Mouse (Mus musculus) megakaryocyte, embryonic 14.5 days (primary cell): ENCODE results near the gene Serpina3n. TPM values are rescaled to one million over a fixed set of nuclear protein-coding genes. Genes with fewer than 3 reads are reported as not detected.
"Not testable (repeated sequence)": the region's sequence is repeated elsewhere in the genome, so short reads cannot be mapped to it uniquely, and the experiment has no call there.

Experiments used
- H3K27me3 ChIP-seq: replicated peaks from 2 replicates; pipeline ENCODE3; 2012; ENCODE audit warnings: inconsistent platforms
- H3K36me3 ChIP-seq: replicated peaks from 2 replicates; pipeline ENCODE3; 2012; ENCODE audit warnings: low read length, inconsistent platforms, mixed read lengths
- H3K4me1 ChIP-seq: 2 replicates; pipeline ENCODE4 v1.6.1; 2012; ENCODE audit warnings: inconsistent platforms
- H3K4me3 ChIP-seq: replicated peaks from 2 replicates; pipeline ENCODE3; 2012; ENCODE audit warnings: moderate library complexity, mild to moderate bottlenecking, inconsistent platforms
- H3K9me3 ChIP-seq: 2 replicates; pipeline ENCODE4 v1.6.1; 2012; ENCODE audit warnings: inconsistent platforms
- FLI1 ChIP-seq: IDR thresholded peaks from 2 replicates; pipeline ENCODE4 v1.6.1; 2012; ENCODE audit warnings: low read length, inconsistent platforms, mixed read lengths
- GATA1 ChIP-seq: IDR thresholded peaks from 3 replicates; pipeline ENCODE4 v1.6.1; 2012; ENCODE audit warnings: mixed read lengths, low read length, inconsistent platforms, borderline replicate concordance
- polyA plus RNA-seq: library from polyadenylated mRNA; stranded (reverse); fragments of >175 nt; gene quantifications from 2 replicates; pipeline ENCODE4 v1.2.3, GENCODE M21; 2012; ENCODE audit warnings: low replicate concordance; ENCODE audit not compliant: insufficient read depth

Serpina3n gene
- polyA plus RNA-seq, 1 experiment = not detected

DNA sequence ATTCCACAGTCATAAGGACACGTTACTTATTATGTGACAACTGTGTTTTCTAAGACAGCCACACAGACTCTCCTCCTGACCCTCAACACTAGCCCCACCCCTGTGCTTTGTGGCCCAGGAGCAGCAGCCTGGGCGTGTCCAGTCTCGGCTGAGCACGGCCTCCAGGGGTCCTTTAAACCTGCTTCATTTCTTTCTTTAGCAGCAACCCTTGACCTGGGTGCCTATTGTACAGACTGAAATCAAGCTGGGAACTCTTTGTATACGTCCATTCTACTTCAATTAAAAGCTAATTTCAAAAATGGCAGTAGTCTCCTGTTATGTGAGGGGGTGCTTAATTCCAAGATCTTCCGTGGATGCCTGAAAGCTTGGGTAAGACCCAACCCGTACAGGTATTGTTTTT lies 26.7 kb downstream of the Serpina3n start:
- Histone ChIP-seq H3K27me3 (peaks cover 23% of the 10 kb centered on the region), H3K36me3 (no peaks in the 10 kb centered on the region), H3K4me3 (no peak overlapping the region), H3K4me1 (no peaks in the 10 kb centered on the region), H3K9me3 (no peaks in the 10 kb centered on the region)
- no peak for TF ChIP-seq FLI1
- no peak for TF ChIP-seq GATA1

- H3K4me3 ChIP-seq = no peak overlapping the region
- TF ChIP-seq FLI1 (no peak), GATA1 (no peak)
- H3K36me3 ChIP-seq = no peaks in the 10 kb centered on the region
- no peaks in the 10 kb centered on the region for H3K4me1 ChIP-seq
- no peaks in the 10 kb centered on the region for H3K9me3 ChIP-seq
- H3K27me3 ChIP-seq = peaks cover 31% of the 10 kb centered on the region
Measured at GRCm38 (mm10) chr12:104433951-104434735, 27.6 kb downstream of the Serpina3n start.

DNA sequence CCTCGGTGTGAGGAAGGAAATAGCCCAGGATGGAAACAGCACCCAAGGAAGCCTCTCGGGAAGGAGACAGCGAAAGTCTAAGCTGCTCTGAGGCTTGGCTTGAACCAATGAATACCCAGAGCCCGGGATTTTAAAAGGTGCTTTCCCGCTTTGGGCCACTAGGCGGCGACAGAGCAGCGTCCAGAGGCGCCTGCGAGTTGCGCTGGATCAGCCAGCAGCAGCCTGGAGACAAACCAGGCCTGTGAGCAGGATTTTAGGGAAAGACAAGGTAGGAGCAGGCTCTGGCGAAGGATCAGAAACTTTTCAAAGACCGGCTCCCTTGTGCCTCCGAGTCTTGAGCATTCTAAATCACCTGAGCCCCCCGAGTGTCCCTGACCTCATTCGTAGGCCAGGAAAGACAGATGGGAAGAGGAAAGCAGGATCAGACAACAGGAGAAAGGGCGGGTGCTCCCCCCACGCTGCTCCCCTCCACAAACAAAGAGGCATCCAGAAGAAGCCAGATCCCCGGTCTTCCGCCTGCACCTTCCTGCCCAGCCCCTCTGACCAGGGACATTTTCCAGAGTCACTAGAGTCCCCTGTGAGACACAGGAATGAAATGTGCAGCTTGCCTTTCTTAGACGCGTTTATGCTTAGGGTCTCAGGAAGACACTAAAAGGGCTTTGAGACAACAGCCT lies 33.7 kb downstream of the Serpina3n start:
- H3K27me3 ChIP-seq = peaks cover 42% of the 10 kb centered on the region
- no peak overlapping the region for H3K4me3 ChIP-seq
- H3K4me1 ChIP-seq = no peaks in the 10 kb centered on the region
- TF ChIP-seq FLI1 (no peak), GATA1 (no peak)
- no peaks in the 10 kb centered on the region for H3K9me3 ChIP-seq
- no peaks in the 10 kb centered on the region for H3K36me3 ChIP-seq

DNA sequence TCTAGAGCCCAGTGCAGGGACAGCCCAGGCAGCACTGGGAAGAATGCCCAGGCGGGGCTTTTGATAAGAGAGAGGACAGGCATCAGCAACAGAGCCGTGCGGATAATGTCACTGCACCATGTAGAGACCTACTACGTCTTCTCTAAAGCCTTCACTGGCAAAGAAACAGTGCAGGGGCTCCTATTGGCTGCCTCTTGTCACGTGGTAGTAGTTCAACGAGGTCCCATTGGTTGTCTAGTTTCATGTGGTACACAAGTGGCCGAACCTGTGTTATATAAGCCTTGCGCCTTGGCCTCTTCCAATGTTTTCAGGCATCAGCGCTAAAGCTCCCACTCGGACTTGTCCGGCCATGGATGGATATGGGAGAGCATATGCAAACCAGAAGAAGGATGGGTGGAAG lies 37.2 kb downstream of the Serpina3n start:
- TF ChIP-seq FLI1 = no peak
- TF ChIP-seq GATA1 = no peak
- Histone ChIP-seq H3K36me3 (no peaks in the 10 kb centered on the region), H3K4me1 (no peaks in the 10 kb centered on the region), H3K4me3 (no peak overlapping the region), H3K27me3 (peaks cover 34% of the 10 kb centered on the region), H3K9me3 (0 out of 2 replicates have a peak, but pooled peaks cover 3% of the 10 kb centered on the region)

- not testable (repeated sequence) for H3K4me3 ChIP-seq, H3K36me3 ChIP-seq, H3K9me3 ChIP-seq, H3K4me1 ChIP-seq
- H3K27me3 ChIP-seq = peaks cover 17% of the 10 kb centered on the region
Measured at GRCm38 (mm10) chr12:104447056-104447455, 40.5 kb downstream of the Serpina3n start.

DNA sequence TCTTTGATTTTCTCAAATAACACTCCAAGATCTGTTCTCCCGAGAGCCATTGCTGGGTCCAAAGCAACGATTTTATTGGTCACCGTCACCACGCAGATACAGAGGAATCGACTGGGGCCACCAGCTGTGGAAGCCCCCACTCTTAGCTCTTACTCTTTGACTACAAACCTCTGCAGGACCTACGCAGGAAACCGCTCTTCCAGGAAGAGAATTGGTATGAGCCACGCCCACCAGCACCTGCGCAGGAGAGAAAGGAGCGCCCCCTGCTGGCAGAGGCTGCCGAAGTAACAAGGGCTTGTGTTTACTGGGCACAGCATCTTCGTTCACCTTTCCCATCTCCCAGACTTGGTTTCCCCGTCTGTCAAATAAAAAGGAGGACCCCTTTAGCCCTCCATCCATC lies 41.6 kb downstream of the Serpina3n start:
- TF ChIP-seq GATA1 (no peak), FLI1 (no peak)
- no peaks in the 10 kb centered on the region for H3K4me1 ChIP-seq
- no peak overlapping the region for H3K4me3 ChIP-seq
- 0 out of 2 replicates have a peak, but pooled peaks cover 3% of the 10 kb centered on the region for H3K9me3 ChIP-seq
- peaks cover 22% of the 10 kb centered on the region for H3K27me3 ChIP-seq
- H3K36me3 ChIP-seq = no peaks in the 10 kb centered on the region

DNA sequence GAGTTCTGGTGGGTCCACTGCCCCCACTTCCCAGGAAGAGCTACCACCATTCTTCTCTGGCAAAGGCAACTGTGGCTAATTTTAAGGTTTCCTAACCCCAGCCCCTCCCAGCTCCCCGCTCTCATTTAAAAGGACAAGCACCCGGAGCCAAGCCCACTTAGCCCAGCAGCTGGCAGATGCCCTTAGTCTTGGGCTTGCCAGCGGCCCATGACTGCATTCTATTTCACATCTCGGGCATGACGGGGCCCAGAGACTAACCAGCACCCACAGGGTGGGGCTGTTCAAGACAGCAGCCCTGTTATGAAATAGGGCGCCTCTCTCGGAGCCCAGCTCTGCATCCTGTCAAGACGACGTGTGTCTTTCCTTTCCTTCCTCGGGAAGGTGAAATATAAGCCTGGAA lies 43.7 kb downstream of the Serpina3n start:
- H3K4me1 ChIP-seq = no peaks in the 10 kb centered on the region
- peaks cover 16% of the 10 kb centered on the region for H3K27me3 ChIP-seq
- H3K9me3 ChIP-seq = peaks cover 3% of the 10 kb centered on the region; the same call in 1 of the 2 replicates
- TF ChIP-seq GATA1 (no peak), FLI1 (no peak)
- no peaks in the 10 kb centered on the region for H3K36me3 ChIP-seq
- H3K4me3 ChIP-seq = no peak overlapping the region

- Histone ChIP-seq H3K9me3 (peaks cover 10% of the 10 kb centered on the region), H3K27me3 (peaks cover 12% of the 10 kb centered on the region), H3K36me3 (no peaks in the 10 kb centered on the region), H3K4me1 (no peaks in the 10 kb centered on the region), H3K4me3 (no peak overlapping the region)
- no peak for TF ChIP-seq FLI1
- no peak for TF ChIP-seq GATA1
Measured at GRCm38 (mm10) chr12:104453002-104453401, 46.5 kb downstream of the Serpina3n start.

DNA sequence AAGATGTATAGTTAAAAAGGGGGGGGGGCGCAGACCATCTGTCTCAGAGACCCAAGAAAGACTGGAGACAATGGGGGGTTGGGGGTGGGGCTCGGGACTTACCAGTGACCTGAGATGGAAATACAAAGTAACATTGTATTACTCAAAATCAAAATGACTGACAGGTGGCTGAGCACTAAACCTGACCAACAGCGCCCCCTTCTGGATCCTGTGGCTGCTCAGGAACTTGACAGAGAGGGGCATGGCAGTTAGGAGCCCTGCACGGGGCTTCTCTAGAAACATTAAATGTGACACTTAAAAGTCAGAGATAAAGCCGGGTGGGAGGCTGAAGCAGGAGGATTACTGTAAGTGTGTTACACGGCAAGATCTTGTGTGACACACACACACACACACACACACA lies 52.8 kb downstream of the Serpina3n start:
- Histone ChIP-seq H3K9me3 (peaks cover 7% of the 10 kb centered on the region), H3K36me3 (no peaks in the 10 kb centered on the region), H3K4me1 (no peaks in the 10 kb centered on the region), H3K27me3 (peaks cover 29% of the 10 kb centered on the region), H3K4me3 (no peak overlapping the region)
- no peak for TF ChIP-seq GATA1
- TF ChIP-seq FLI1 = no peak

DNA sequence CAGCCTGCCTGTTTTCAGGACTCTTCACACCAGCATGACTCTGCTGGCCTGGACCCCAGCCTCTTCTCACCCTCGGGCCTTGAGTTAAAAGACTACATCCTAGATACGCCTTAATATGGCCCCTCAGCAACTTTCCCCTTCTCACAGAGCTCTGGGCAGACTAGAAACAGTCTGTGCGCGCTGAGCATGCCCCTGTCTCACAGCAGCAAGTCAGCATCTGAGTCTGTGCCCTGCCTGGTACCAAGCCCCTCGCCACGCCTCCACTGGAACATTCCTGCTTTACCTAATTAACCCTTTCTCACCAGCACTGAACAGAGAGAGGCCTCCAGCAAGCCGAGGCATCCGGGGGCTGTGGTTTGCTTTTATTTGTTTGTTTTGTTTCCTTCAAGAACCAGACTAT lies 54.8 kb downstream of the Serpina3n start:
- no peaks in the 10 kb centered on the region for H3K9me3 ChIP-seq
- TF ChIP-seq GATA1 (no peak), FLI1 (no peak)
- no peaks in the 10 kb centered on the region for H3K36me3 ChIP-seq
- H3K4me1 ChIP-seq = no peaks in the 10 kb centered on the region
- H3K4me3 ChIP-seq = no peak overlapping the region
- H3K27me3 ChIP-seq = peaks cover 43% of the 10 kb centered on the region

Other genes starting within 250 kb of the Serpina3n start
- gene Serpina3f, start 192.2 kb upstream of the Serpina3n start, polyA plus RNA-seq = 1.3 TPM in 1 of 2 replicates, not detected in the other
- gene Serpina3g, start 170.5 kb upstream of the Serpina3n start, polyA plus RNA-seq = 122 and 154 TPM in 2 replicates
- gene Serpina3i, start 143.6 kb upstream of the Serpina3n start, polyA plus RNA-seq = 1.0 and 2.1 TPM in 2 replicates
- not detected in 2 replicates for gene Serpina3j, start 92.2 kb upstream of the Serpina3n start, polyA plus RNA-seq
- not detected in 2 replicates for gene Serpina3k, start 68.2 kb upstream of the Serpina3n start, polyA plus RNA-seq
- gene Serpina3m, start 68.2 kb upstream of the Serpina3n start, polyA plus RNA-seq = not detected in 2 replicates
- gene Gsc, start 66.6 kb downstream of the Serpina3n start, polyA plus RNA-seq = not detected in 2 replicates